Mouse (Mus musculus) hindbrain, embryonic 14.5 days (tissue): ENCODE measurements around the gene Rpgrip1. TPM values are rescaled to one million over a fixed set of nuclear protein-coding genes. Genes with fewer than 3 reads are reported as not detected.

Source experiments
- polyA plus RNA-seq: library from polyadenylated mRNA; unstranded; fragments of >200 nt; fragmentation: Nextera tagmentation; extraction: Ambion mirVana; gene quantifications from 2 replicates; pipeline ENCODE4 v1.2.1, GENCODE M21; 2014

Gene Rpgrip1
- polyA plus RNA-seq, 1 experiment from 2014 or later = 41.6 TPM

Other genes with a start within 250 kb of the Rpgrip1 start
- gene Mettl17, start 225.9 kb upstream of the Rpgrip1 start, polyA plus RNA-seq = 76.0 and 87.5 TPM in 2 replicates
- 0.95 and 1.5 TPM in 2 replicates for gene Slc39a2, start 217.8 kb upstream of the Rpgrip1 start, polyA plus RNA-seq
- 165 and 190 TPM in 2 replicates for gene Ndrg2, start 196.5 kb upstream of the Rpgrip1 start, polyA plus RNA-seq
- gene Tppp2, start 192.3 kb upstream of the Rpgrip1 start, polyA plus RNA-seq = not detected in 2 replicates
- not detected in 2 replicates for gene Rnase13, start 187.9 kb upstream of the Rpgrip1 start, polyA plus RNA-seq
- gene Arhgef40, start 126.0 kb upstream of the Rpgrip1 start, polyA plus RNA-seq = 67.2 and 68.8 TPM in 2 replicates
- 0.29 and 0.37 TPM in 2 replicates for gene Tmem253, start 95.0 kb upstream of the Rpgrip1 start, polyA plus RNA-seq
- 26.4 and 28.7 TPM in 2 replicates for gene Zfp219, start 90.0 kb upstream of the Rpgrip1 start, polyA plus RNA-seq
- not detected in 2 replicates for gene Olfr221, start 68.2 kb upstream of the Rpgrip1 start, polyA plus RNA-seq
- 447 and 451 TPM in 2 replicates for gene Hnrnpc, start 6.7 kb upstream of the Rpgrip1 start, polyA plus RNA-seq
- 50.2 and 53.3 TPM in 2 replicates for gene Supt16, start 86.7 kb downstream of the Rpgrip1 start, polyA plus RNA-seq
- gene Chd8, start 147.1 kb downstream of the Rpgrip1 start, polyA plus RNA-seq = 47.3 and 52.3 TPM in 2 replicates
- 55.7 and 56.6 TPM in 2 replicates for gene Tox4, start 168.4 kb downstream of the Rpgrip1 start, polyA plus RNA-seq
- gene Rab2b, start 168.8 kb downstream of the Rpgrip1 start, polyA plus RNA-seq = 58.2 and 60.4 TPM in 2 replicates
- gene Mettl3, start 194.4 kb downstream of the Rpgrip1 start, polyA plus RNA-seq = 37.1 and 37.8 TPM in 2 replicates
- 47.5 and 50.0 TPM in 2 replicates for gene Sall2, start 218.1 kb downstream of the Rpgrip1 start, polyA plus RNA-seq
- gene Olfr1513, start 245.7 kb downstream of the Rpgrip1 start, polyA plus RNA-seq = not detected in 2 replicates